Mouse (Mus musculus) monocyte, adult 59 days (primary cell): ENCODE measurements around the gene Fbxw20. TPM values are rescaled to one million over a fixed set of nuclear protein-coding genes. Genes with fewer than 3 reads are reported as not detected.

Source experiments
- total RNA-seq, 2 experiments: library from RNA; stranded (reverse); gene quantifications; one replicate each; pipeline ENCODE4 v1.2.4; 2023

The Fbxw20 gene
- total RNA-seq = not detected

DNA sequence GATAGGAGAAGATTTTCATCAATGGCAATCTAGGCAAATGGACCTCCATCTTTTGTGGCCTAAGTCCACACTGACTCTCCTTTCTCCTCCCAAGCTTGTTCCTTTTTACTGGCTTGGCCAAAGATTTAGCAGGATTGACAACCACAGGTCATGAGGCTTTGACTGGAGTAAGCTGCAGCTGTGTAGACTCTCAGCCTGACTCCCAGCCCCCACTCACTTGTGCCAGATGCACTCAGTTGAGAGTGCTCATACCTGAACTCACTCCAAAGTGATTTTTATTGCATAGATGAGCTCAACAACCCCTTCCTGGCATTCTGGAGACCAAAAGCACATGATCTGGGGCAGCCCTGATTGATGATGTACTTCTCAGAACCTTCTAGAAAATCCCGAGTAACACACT is at the start of gene Fbxw20:
Gene Fbxw20 (minus strand): TSS at position 101 of the 400 bp plus-strand sequence.

DNA sequence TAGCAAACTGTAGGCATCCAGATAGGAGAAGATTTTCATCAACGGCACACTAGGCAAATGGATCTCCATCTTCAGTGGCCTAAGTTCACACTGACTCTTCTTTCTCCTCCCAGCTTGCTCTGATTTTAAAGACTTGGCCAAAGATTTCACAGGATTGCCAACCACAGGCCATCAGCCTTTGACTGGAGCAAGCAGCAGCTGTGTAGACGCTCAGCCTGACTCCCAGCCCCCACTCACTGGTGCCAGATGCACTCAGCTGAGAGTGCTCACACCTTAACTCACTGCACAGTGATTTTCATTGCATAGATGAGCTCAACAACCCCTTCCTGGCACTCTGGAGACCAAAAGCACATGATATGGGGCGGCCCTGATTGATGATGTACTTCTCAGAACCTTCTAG is 38.7 kb downstream of the Fbxw20 start, which contains the start of gene Fbxw13:
Gene Fbxw13 (minus strand): TSS at position 101 of the 400 bp plus-strand sequence.

Other genes with a start within 250 kb of the Fbxw20 start
- not detected for gene Ucn2, start 248.7 kb downstream of the Fbxw20 start, total RNA-seq
- 10 to 100 TPM; 84.2 to 95.0 TPM for gene Pfkfb4, start 243.0 kb downstream of the Fbxw20 start, total RNA-seq
- 100 to 1,000 TPM; 568 to 696 TPM for gene Shisa5, start 196.2 kb downstream of the Fbxw20 start, total RNA-seq
- gene Trex1, start 175.0 kb downstream of the Fbxw20 start, total RNA-seq = 100 to 1,000 TPM; 142 to 161 TPM
- gene Atrip, start 160.6 kb downstream of the Fbxw20 start, total RNA-seq = 10 to 100 TPM; 15.8 to 23.1 TPM
- gene Ccdc51, start 152.3 kb downstream of the Fbxw20 start, total RNA-seq = 1 to 10 TPM; 3.5 to 4.6 TPM
- 100 to 1,000 TPM; 253 to 265 TPM for gene Tma7, start 152.2 kb downstream of the Fbxw20 start, total RNA-seq
- under 1 TPM; 0.05 to 0.12 TPM for gene Plxnb1, start 139.4 kb downstream of the Fbxw20 start, total RNA-seq
- not detected for gene Fbxw21, start 72.7 kb downstream of the Fbxw20 start, total RNA-seq
- gene Fbxw13, start 38.8 kb downstream of the Fbxw20 start, total RNA-seq = not detected
- gene Fbxw14, start 52.9 kb upstream of the Fbxw20 start, total RNA-seq = not detected
- not detected for gene Fbxw28, start 104.9 kb upstream of the Fbxw20 start, total RNA-seq
- not detected for gene Fbxw22, start 169.5 kb upstream of the Fbxw20 start, total RNA-seq
- gene Fbxw16, start 214.4 kb upstream of the Fbxw20 start, total RNA-seq = not detected